Mouse (Mus musculus): ENCODE measurements at regions not wholly inside any gene's neighbourhood (a gene's known extent, or its start where the extent isn't known, plus 50 kb on each side); places are given as distances from the start of the nearest gene placed in this dataset.

DNA sequence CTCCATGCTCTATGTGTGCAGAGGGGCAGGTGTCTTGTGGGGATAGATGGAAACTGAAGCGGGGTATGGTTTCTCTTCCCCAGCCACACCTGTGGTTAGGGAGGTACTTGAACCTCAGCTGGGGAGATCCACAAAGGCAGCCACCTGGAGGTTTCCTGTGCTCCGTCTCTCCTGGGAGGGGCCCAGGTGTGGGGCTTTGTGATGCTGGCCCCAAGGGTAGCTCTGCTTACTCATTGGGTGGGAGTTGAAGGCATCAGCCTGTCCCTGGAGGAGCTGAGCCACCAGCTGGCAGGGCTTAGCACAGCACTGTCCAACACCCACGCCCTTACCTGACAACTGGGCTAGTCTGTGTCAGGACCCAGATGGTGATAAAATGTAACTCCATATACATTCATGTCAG lies 81.4 kb downstream of the Lhx2 start:
- DNase-seq (ENCODE audit: low spot score in 2 of 2): no peak

- DNase-seq (ENCODE audit: low spot score in 2 of 2): no peak
Observed at GRCm38 (mm10) chr2:38422406-38422805, 83.3 kb downstream of the Lhx2 start.

DNA sequence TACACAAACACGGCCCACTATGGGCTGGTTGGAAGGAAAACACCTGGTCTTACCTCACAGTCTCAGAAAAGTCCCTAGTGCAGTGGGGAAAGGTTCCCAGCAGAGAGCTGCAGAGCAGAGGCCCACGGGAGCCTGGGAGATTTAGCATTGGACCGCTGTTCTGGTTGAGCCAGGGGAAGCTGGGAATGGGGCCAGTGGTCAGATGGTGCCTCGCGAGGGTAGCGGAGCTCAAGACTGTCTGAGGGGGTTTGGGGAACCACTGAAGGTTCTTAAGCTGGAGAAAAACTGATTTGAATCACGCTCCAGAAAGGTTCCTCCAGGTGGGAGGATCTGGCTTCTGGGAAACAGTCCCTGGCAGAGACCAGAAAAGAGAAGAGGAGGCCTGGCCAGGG lies 84.8 kb downstream of the Lhx2 start:
- DNase-seq (ENCODE audit: low spot score in 2 of 2): no peak

GRCm38 (mm10) chr2:38424278-38424931 lies 85.3 kb downstream of the Lhx2 start:
- DNase-seq (ENCODE audit: low spot score in 2 of 2): no peak

DNA sequence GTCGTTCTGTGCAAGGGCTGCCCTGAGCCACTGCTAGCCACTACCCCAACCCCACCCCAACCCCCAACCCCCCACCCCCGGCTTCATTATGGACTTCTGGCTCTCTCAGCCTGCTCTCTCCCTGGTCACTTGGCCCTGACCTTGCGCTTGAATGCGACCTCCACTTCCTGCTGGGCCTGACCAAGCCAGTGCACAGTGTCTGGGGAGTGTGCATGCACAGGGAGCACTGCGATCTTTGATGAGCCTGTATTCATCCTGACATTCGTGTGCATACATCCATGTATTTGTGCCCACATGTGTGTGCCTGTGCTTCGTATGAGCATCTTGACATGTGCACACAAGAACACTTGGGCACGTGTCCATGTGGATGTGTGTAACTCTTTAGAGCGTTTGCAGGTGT lies 85.9 kb downstream of the Lhx2 start:
- DNase-seq (ENCODE audit: low spot score in 2 of 2): no peak

DNA sequence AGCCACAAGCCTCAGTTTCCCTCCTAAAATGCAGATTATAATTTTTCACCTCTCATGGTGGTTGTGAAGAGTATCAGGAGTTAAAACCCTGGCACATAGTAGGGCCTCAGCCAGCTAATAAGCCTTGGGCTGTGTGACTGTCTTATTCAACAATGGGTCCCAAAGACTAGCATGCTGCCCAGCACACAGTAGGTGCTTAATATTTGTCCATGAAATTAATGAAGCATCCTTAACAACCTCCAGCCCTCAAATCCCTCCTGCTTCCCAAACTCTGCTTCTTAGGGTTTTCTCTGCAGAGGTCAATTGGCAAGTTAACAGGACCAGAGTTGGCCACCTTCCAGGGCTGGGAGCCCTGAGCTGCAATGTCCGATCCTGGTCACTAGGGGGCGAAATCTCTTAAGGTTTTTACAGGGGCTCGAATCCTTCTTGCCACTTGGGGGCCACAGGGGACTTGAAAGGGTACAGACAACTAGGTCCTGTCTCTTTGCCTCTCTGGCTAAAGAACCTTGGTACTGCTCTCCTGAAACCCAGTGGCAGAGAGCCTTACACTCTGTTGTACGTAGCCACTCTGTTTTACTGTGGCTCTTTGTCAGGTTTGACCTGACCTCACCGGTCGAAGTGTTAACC lies 81.6 kb upstream of the Nek6 start:
- peak; percentile 49 to 79 for DNase-seq (ENCODE audit: low spot score in 2 of 2)

- no peak for DNase-seq (ENCODE audit: low spot score in 2 of 2)
Observed at GRCm38 (mm10) chr2:38431546-38431945, 79.9 kb upstream of the Nek6 start.

- DNase-seq (ENCODE audit: low spot score in 2 of 2): no peak
Observed at GRCm38 (mm10) chr2:38433736-38434135, 77.7 kb upstream of the Nek6 start.

DNA sequence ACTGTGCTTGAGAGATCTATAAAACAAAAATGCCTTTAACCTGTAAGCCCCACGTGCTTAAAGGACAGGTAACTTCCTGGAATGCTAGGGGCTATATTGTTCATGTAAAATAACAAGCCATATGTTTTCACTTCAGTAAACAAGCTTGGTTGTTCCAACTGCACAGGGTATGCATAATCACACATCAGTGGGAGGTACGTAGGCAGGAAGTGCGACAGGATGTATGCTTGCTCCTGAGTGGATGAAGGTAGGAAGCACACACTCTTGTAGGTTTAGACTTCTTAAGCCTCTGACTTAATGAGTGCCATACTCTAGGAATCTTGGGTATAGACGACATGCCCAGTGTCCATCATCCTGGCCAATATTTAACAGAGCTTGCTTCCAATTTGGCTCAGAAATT lies 74.7 kb upstream of the Nek6 start:
- DNase-seq (ENCODE audit: low spot score in 2 of 2): no peak

DNA sequence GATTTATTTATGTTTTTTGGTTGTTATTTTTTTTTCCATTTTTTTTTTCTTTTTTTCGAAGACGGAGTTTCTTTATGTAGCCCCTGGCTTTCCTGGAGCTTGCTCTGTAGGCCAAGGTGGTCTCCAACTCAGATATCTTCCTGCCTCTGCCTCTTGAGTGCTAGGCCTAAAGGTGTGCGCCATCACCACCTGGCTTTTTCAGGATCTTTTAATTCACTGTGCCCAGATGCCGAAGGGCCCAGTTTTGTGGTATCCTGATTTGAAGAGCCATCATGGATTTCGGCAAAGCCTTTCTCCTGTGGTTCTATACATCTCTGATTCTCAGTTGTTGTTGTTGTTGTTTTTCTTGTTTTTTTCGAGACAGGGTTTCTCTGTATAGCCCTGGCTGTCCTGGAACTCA lies 72.3 kb upstream of the Nek6 start:
- DNase-seq (ENCODE audit: low spot score in 2 of 2): no peak

GRCm38 (mm10) chr2:38439973-38440372 lies 71.5 kb upstream of the Nek6 start:
- DNase-seq (ENCODE audit: low spot score in 2 of 2): no peak

- no peak for DNase-seq (ENCODE audit: low spot score in 2 of 2)
Observed at GRCm38 (mm10) chr2:38449092-38449491, 62.4 kb upstream of the Nek6 start.

GRCm38 (mm10) chr2:38456571-38456970 lies 54.9 kb upstream of the Nek6 start:
- no peak for DNase-seq (ENCODE audit: low spot score in 2 of 2)

- DNase-seq (ENCODE audit: low spot score in 2 of 2): no peak
Observed at GRCm38 (mm10) chr2:38460367-38460766, 51.1 kb upstream of the Nek6 start.

DNA sequence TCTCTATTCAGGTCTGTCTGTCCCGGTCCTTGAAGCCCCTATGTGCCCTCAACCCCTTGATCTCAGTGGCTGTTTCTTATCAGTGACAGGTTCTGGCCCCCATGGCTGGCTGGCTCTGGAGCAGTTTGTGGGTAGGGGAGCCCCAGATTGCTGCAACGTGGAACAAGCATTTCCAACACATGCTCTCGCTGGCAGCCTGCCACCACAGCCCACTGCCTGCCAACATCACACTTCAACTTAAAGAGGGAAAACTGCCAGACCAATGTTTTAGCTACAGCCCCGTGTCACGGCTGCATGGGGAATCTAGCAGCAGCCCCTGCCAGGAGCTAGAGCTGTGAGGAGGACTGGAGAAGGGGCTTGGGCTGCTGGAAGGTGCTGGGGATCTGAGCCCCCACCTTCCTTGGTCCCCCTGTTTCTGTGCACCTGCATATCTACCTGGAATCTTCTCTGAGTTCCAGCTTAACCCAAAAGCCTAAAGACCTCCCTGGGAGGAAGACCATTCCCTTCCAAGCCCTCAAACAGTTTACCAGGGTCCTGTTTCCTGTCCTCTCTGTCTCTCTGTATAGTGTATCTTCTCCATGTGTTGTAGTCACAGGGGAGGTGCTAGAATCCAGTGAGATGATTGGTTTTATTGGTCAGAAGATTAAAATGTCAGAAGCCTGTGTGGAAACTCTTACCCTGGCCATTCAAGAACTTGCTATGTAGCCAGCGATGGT lies 50.5 kb upstream of the Nek6 start:
- DNase-seq (ENCODE audit: low spot score in 2 of 2): peak; percentile 65 to 85

All from layer of hippocampus, adult 8-10 months (tissue).